Mouse (Mus musculus) limb, embryonic 11.5 days (tissue): ENCODE results near the gene Slc16a13. TPM values are rescaled to one million over a fixed set of nuclear protein-coding genes. Genes with fewer than 3 reads are reported as not detected.
A peak's percentile ranks its signal among the peaks of the same experiment; 100 is the strongest.

ENCODE experiments used
- ATAC-seq: fragments of 200-750 bp; cut with Nextera tagmentation; 2 replicates; pipeline ENCODE4 v1.8.0; 2017; ENCODE audit warnings: low read depth; ENCODE audit not compliant: insufficient number of reproducible peaks, low FRiP score, low TSS enrichment
- DNase-seq: peaks from one replicate; pipeline ENCODE4 v3.0.0-alpha.2; 2015; ENCODE audit warnings: low spot score
- H3K27ac ChIP-seq: fragments of 300-500 bp; sonication (generic); replicated peaks from 2 replicates; pipeline ENCODE4 v1.5.1; 2014; ENCODE audit warnings: low read depth, mild to moderate bottlenecking, low read length
- H3K27me3 ChIP-seq: fragments of 300-500 bp; sonication (generic); 2 replicates; pipeline ENCODE4 v1.6.1; 2014; ENCODE audit warnings: mild to moderate bottlenecking, low read length, mixed read lengths; ENCODE audit not compliant: control insufficient read depth, insufficient read depth
- H3K36me3 ChIP-seq: fragments of 300-500 bp; sonication (generic); 2 replicates; pipeline ENCODE4 v1.6.1; 2014; ENCODE audit warnings: mild to moderate bottlenecking, low read length, moderate library complexity, mixed read lengths; ENCODE audit not compliant: control insufficient read depth, insufficient read depth
- H3K4me1 ChIP-seq: fragments of 300-500 bp; sonication (generic); 2 replicates; pipeline ENCODE4 v1.6.1; 2014; ENCODE audit warnings: low read length, mixed read lengths; ENCODE audit not compliant: control insufficient read depth, insufficient read depth
- H3K4me2 ChIP-seq: fragments of 300-500 bp; sonication (generic); 2 replicates; pipeline ENCODE4 v1.6.1; 2014; ENCODE audit warnings: low read depth, mild to moderate bottlenecking, moderate library complexity; ENCODE audit not compliant: severe bottlenecking
- H3K4me3 ChIP-seq: fragments of 300-500 bp; sonication (generic); 2 replicates; pipeline ENCODE4 v1.5.1; 2014; ENCODE audit warnings: low read depth, low read length
- H3K9ac ChIP-seq: fragments of 300-500 bp; sonication (generic); 2 replicates; pipeline ENCODE4 v1.6.1; 2014; ENCODE audit warnings: mild to moderate bottlenecking, low read length
- H3K9me3 ChIP-seq: fragments of 300-500 bp; sonication (generic); 2 replicates; pipeline ENCODE4 v1.6.1; 2016; ENCODE audit warnings: low read length; ENCODE audit not compliant: control insufficient read depth
- WGBS: fragments of 180-500 bp; shearing (Covaris S2); extraction: QIAGEN DNeasy Blood & Tissue Kit; methylation state at CpG from one replicate; pipeline ENCODE4 v1.1.7; 2014; 5-methylcytosine and 5-hydroxymethylcytosine counted together
- polyA plus RNA-seq: library from polyadenylated mRNA; unstranded; fragments of >200 nt; fragmentation: Nextera tagmentation; extraction: Ambion mirVana; gene quantifications from 2 replicates; pipeline ENCODE4 v1.2.1, GENCODE M21; 2014

The Slc16a13 gene
- polyA plus RNA-seq, 1 experiment from 2014 or later: 17.0 TPM

DNA sequence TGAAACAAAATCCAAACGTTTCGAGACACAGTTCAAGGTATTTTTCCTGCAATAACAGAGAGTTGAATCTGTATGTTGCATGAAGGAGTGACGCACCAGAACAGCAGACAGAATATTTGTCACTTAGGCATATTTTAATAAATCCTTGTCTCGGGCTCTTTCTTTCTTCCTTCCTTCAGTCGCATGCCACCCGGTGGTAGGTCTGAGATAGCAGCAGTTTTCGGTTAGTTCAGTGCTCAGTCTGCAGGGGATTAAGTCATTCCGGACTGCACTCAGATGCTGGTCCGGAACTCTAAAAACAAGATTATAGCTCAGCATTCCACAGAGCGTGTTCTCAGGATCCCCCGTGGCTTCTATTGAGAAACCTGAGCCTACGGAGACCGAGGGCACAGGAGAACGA is 41.5 kb downstream of the Slc16a13 start:
- no peak overlapping the region for H3K27ac ChIP-seq
- H3K4me2 ChIP-seq: no peak overlapping the region
- DNase-seq (peak; percentile 47), ATAC-seq (no peak)
- H3K36me3 ChIP-seq: no peaks in the 10 kb centered on the region
- H3K9ac ChIP-seq: no peak overlapping the region
- no peaks in the 10 kb centered on the region for H3K9me3 ChIP-seq
- no peaks in the 10 kb centered on the region for H3K4me1 ChIP-seq
- H3K4me3 ChIP-seq: no peak overlapping the region
- WGBS: 43% methylated on average over 14 of the region's 14 CpGs
- H3K27me3 ChIP-seq: no peaks in the 10 kb centered on the region

GRCm38 (mm10) chr11:70178756-70179155 is 42.1 kb downstream of the Slc16a13 start:
- Histone ChIP-seq H3K9ac (no peak overlapping the region), H3K9me3 (no peaks in the 10 kb centered on the region), H3K4me1 (no peaks in the 10 kb centered on the region), H3K27me3 (no peaks in the 10 kb centered on the region), H3K36me3 (no peaks in the 10 kb centered on the region), H3K27ac (no peak overlapping the region), H3K4me2 (no peak overlapping the region), H3K4me3 (no peak overlapping the region)
- WGBS: 76% methylated on average over 11 of the region's 11 CpGs
- no peak for ATAC-seq
- DNase-seq: no peak

GRCm38 (mm10) chr11:70178311-70178710 is 42.6 kb downstream of the Slc16a13 start:
- 80% methylated on average over 11 of the region's 11 CpGs for WGBS
- H3K36me3 ChIP-seq: no peaks in the 10 kb centered on the region
- H3K4me1 ChIP-seq: no peaks in the 10 kb centered on the region
- ATAC-seq (no peak), DNase-seq (no peak)
- H3K9ac ChIP-seq: no peak overlapping the region
- no peaks in the 10 kb centered on the region for H3K27me3 ChIP-seq
- no peaks in the 10 kb centered on the region for H3K9me3 ChIP-seq
- no peak overlapping the region for H3K4me3 ChIP-seq
- no peak overlapping the region for H3K27ac ChIP-seq
- no peak overlapping the region for H3K4me2 ChIP-seq

GRCm38 (mm10) chr11:70177647-70178046 is 43.2 kb downstream of the Slc16a13 start:
- DNase-seq (no peak), ATAC-seq (no peak)
- H3K4me2 ChIP-seq: no peak overlapping the region
- H3K9me3 ChIP-seq: no peaks in the 10 kb centered on the region
- 76% methylated on average over 8 of the region's 8 CpGs for WGBS
- H3K4me1 ChIP-seq: no peaks in the 10 kb centered on the region
- no peaks in the 10 kb centered on the region for H3K27me3 ChIP-seq
- H3K4me3 ChIP-seq: no peak overlapping the region
- no peaks in the 10 kb centered on the region for H3K36me3 ChIP-seq
- no peak overlapping the region for H3K9ac ChIP-seq
- no peak overlapping the region for H3K27ac ChIP-seq

DNA sequence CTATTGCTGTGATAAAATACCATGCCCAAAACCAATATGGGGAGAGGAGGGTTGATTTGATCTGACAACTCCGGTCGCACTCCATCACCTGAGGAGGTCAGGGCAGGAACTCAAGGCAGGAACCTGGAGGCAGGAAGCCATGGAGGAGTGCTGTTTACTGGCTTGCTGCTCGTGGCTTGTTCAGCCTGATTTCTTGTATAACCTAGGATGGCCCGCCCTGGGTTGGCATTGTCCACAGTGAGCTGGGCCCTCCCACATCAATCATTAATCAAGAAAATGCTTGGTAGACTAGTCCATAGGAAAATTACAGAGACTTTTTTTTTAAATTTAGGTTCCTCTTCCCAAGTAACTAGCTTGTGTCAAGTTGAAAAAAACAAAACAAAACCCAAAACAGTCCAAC is 46.4 kb downstream of the Slc16a13 start:
- WGBS: 82% methylated on average over 4 of the region's 4 CpGs
- H3K4me1 ChIP-seq: no peaks in the 10 kb centered on the region
- no peaks in the 10 kb centered on the region for H3K36me3 ChIP-seq
- no peak overlapping the region for H3K4me3 ChIP-seq
- no peak overlapping the region for H3K27ac ChIP-seq
- DNase-seq (no peak), ATAC-seq (no peak)
- no peak overlapping the region for H3K9ac ChIP-seq
- H3K4me2 ChIP-seq: no peak overlapping the region
- H3K9me3 ChIP-seq: no peaks in the 10 kb centered on the region
- H3K27me3 ChIP-seq: no peaks in the 10 kb centered on the region

- no peak overlapping the region for H3K4me2 ChIP-seq
- WGBS: 60% methylated on average over 5 of the region's 5 CpGs
Measured at GRCm38 (mm10) chr11:70172298-70172697, 48.6 kb downstream of the Slc16a13 start.

DNA sequence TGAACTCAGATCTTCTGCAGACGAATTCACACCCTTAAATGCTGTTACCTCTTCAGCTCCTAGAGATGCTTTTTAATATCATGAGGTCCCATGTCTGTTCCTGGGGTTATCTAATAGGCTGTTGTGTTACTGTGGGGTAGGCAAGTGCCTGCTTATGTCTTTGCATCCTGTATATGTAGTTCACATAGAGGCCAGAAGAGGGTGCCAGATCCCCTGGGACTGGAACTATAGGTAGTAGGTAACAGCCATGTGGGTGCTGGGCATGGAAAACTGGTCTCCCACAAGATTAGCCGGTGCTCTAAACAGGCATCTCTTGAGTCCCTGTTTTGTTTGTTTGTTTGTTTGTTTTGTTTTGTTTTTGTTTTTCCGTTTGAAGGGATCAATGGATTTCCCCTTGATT is 49.0 kb downstream of the Slc16a13 start:
- Histone ChIP-seq H3K4me1 (no peaks in the 10 kb centered on the region), H3K4me3 (no peak overlapping the region), H3K27me3 (no peaks in the 10 kb centered on the region), H3K9me3 (no peaks in the 10 kb centered on the region), H3K4me2 (no peak overlapping the region), H3K27ac (no peak overlapping the region), H3K9ac (no peak overlapping the region), H3K36me3 (no peaks in the 10 kb centered on the region)
- 49% methylated on average over 3 of the region's 3 CpGs for WGBS
- DNase-seq: no peak
- no peak for ATAC-seq

More at GRCm38 (mm10) chr11:70172298-70172697, 48.6 kb downstream of the Slc16a13 start:
- no peaks in the 10 kb centered on the region for H3K9me3 ChIP-seq
- DNase-seq: peak; percentile 33
- no peak overlapping the region for H3K27ac ChIP-seq
- ATAC-seq: no peak
- no peaks in the 10 kb centered on the region for H3K27me3 ChIP-seq
- H3K4me1 ChIP-seq: no peaks in the 10 kb centered on the region
- H3K4me3 ChIP-seq: no peak overlapping the region
- no peak overlapping the region for H3K9ac ChIP-seq
- H3K36me3 ChIP-seq: no peaks in the 10 kb centered on the region

GRCm38 (mm10) chr11:70171181-70171580 is 49.7 kb downstream of the Slc16a13 start:
- Histone ChIP-seq H3K9me3 (no peaks in the 10 kb centered on the region), H3K9ac (no peak overlapping the region), H3K4me2 (no peak overlapping the region), H3K4me3 (no peak overlapping the region), H3K36me3 (no peaks in the 10 kb centered on the region), H3K27ac (no peak overlapping the region), H3K4me1 (no peaks in the 10 kb centered on the region), H3K27me3 (no peaks in the 10 kb centered on the region)
- WGBS: 81% methylated on average over 7 of the region's 7 CpGs
- no peak for ATAC-seq
- no peak for DNase-seq

DNA sequence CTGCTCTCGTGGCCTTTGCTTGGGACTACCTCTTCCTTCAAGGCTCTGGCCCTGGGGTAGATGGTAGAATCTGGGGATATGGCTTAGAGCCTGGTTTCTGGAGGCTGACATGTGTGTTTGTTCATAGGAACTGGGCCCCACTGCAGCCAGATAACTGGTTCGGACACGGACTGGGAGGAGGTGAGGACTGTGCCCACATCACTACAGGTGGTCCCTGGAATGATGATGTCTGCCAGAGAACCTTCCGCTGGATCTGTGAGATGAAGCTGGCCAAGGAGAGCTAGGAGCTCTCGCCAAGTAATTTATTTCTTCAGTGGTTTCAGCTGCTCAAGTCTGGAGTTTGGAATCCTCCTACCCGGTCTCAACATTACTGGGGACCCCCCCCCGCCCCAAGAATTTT is 50.6 kb downstream of the Slc16a13 start:
- DNase-seq: no peak
- Histone ChIP-seq H3K36me3 (no peaks in the 10 kb centered on the region), H3K27me3 (no peaks in the 10 kb centered on the region), H3K27ac (no peak overlapping the region), H3K9me3 (no peaks in the 10 kb centered on the region), H3K4me1 (no peaks in the 10 kb centered on the region), H3K9ac (no peak overlapping the region), H3K4me3 (no peak overlapping the region), H3K4me2 (no peak overlapping the region)
- ATAC-seq: no peak
- 79% methylated on average over 7 of the region's 7 CpGs for WGBS
